Mouse (Mus musculus): ENCODE measurements around the gene Sh3tc1. TPM values are rescaled to one million over a fixed set of nuclear protein-coding genes. Genes with fewer than 3 reads are reported as not detected.
A peak's percentile ranks its signal among the peaks of the same experiment; 100 is the strongest.

Sh3tc1 gene
- polyA plus RNA-seq, 1 experiment from 2014 or later: 16.8 TPM

GRCm38 (mm10) chr5:35728957-35729460 lies 10.8 kb downstream of the Sh3tc1 start:
- H3K36me3 ChIP-seq (ENCODE audit: control insufficient read depth, insufficient read depth, low read length): no peaks in the 10 kb centered on the region
- H3K4me3 ChIP-seq (ENCODE audit: low read length): peak overlapping the region; percentile 38
- H3K27ac ChIP-seq (ENCODE audit: low read length): peak overlapping the region; percentile 94
- H3K9me3 ChIP-seq (ENCODE audit: control insufficient read depth, low read length): no peaks in the 10 kb centered on the region
- peak overlapping the region; percentile 52 for H3K4me2 ChIP-seq (ENCODE audit: low read depth, low read length)
- H3K4me1 ChIP-seq (replicated peaks; ENCODE audit: control insufficient read depth, insufficient read depth, low read length): peaks cover 20% of the 10 kb centered on the region
- H3K9ac ChIP-seq (ENCODE audit: low read length): peak overlapping the region; percentile 58
- peak; percentile 92 for ATAC-seq (ENCODE audit: low read depth)
- H3K27me3 ChIP-seq (ENCODE audit: control insufficient read depth, insufficient read depth, low read depth, low read length): no peaks in the 10 kb centered on the region
- WGBS: 21% methylated on average over 11 of the region's 11 CpGs

- Histone ChIP-seq H3K4me3 (ENCODE audit: low read length) (peak overlapping the region; percentile 38), H3K27me3 (ENCODE audit: control insufficient read depth, insufficient read depth, low read depth, low read length) (no peaks in the 10 kb centered on the region), H3K36me3 (ENCODE audit: control insufficient read depth, insufficient read depth, low read length) (no peaks in the 10 kb centered on the region), H3K27ac (ENCODE audit: low read length) (peak overlapping the region; percentile 94), H3K9me3 (ENCODE audit: control insufficient read depth, low read length) (no peaks in the 10 kb centered on the region), H3K9ac (ENCODE audit: low read length) (peak overlapping the region; percentile 58), H3K4me2 (ENCODE audit: low read depth, low read length) (peak overlapping the region; percentile 52), H3K4me1 (replicated peaks; ENCODE audit: control insufficient read depth, insufficient read depth, low read length) (peaks cover 14% of the 10 kb centered on the region)
- ATAC-seq (ENCODE audit: low read depth): no peak
- 73% methylated on average over 12 of the region's 12 CpGs for WGBS
Observed at GRCm38 (mm10) chr5:35728344-35728956, 11.3 kb downstream of the Sh3tc1 start.

DNA sequence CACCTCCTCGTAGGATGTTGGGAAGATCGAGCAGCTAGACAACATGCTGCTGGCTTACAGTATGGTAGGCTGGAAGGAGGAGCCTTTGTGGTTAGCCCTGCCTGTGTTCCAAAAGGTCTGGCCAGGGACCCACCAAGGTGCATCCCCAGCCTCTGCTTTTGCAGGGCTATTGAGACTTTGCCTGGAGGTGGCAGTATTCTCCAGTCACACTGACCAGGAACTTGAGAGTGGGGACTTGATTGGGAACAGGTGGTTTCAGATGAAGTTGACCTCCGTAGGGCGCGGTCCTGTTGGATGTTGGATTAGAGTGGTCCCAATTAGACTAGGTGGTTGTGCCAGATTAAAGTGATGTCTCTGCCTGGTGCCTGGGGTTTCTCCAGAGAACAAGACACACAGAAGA lies 12.3 kb downstream of the Sh3tc1 start:
- no peak overlapping the region; the same call in 1 of the 2 replicates for H3K9ac ChIP-seq (ENCODE audit: low read length)
- no peak for ATAC-seq (ENCODE audit: low read depth)
- H3K4me2 ChIP-seq (ENCODE audit: low read depth, low read length): peak overlapping the region; percentile 52
- no peaks in the 10 kb centered on the region for H3K36me3 ChIP-seq (ENCODE audit: control insufficient read depth, insufficient read depth, low read length)
- H3K4me1 ChIP-seq (replicated peaks; ENCODE audit: control insufficient read depth, insufficient read depth, low read length): peaks cover 18% of the 10 kb centered on the region
- no peaks in the 10 kb centered on the region for H3K27me3 ChIP-seq (ENCODE audit: control insufficient read depth, insufficient read depth, low read depth, low read length)
- no peaks in the 10 kb centered on the region for H3K9me3 ChIP-seq (ENCODE audit: control insufficient read depth, low read length)
- peak overlapping the region; percentile 38 for H3K4me3 ChIP-seq (ENCODE audit: low read length)
- 87% methylated on average over 5 of the region's 5 CpGs for WGBS
- H3K27ac ChIP-seq (ENCODE audit: low read length): no peak overlapping the region

GRCm38 (mm10) chr5:35725840-35726239 lies 13.9 kb downstream of the Sh3tc1 start:
- Histone ChIP-seq H3K9me3 (ENCODE audit: control insufficient read depth, low read length) (no peaks in the 10 kb centered on the region), H3K9ac (ENCODE audit: low read length) (no peak overlapping the region), H3K36me3 (ENCODE audit: control insufficient read depth, insufficient read depth, low read length) (no peaks in the 10 kb centered on the region), H3K27me3 (ENCODE audit: control insufficient read depth, insufficient read depth, low read depth, low read length) (no peaks in the 10 kb centered on the region), H3K27ac (ENCODE audit: low read length) (no peak overlapping the region), H3K4me3 (ENCODE audit: low read length) (no peak overlapping the region), H3K4me1 (replicated peaks; ENCODE audit: control insufficient read depth, insufficient read depth, low read length) (peaks cover 18% of the 10 kb centered on the region), H3K4me2 (ENCODE audit: low read depth, low read length) (no peak overlapping the region)
- ATAC-seq (ENCODE audit: low read depth): no peak
- WGBS: 68% methylated on average over 3 of the region's 3 CpGs

- H3K9me3 ChIP-seq (ENCODE audit: control insufficient read depth, low read length): no peaks in the 10 kb centered on the region
- H3K4me1 ChIP-seq (replicated peaks; ENCODE audit: control insufficient read depth, insufficient read depth, low read length): peaks cover 14% of the 10 kb centered on the region
- no peak overlapping the region for H3K9ac ChIP-seq (ENCODE audit: low read length)
- H3K4me2 ChIP-seq (ENCODE audit: low read depth, low read length): no peak overlapping the region
- 64% methylated on average over 5 of the region's 5 CpGs for WGBS
- H3K27me3 ChIP-seq (ENCODE audit: control insufficient read depth, insufficient read depth, low read depth, low read length): no peaks in the 10 kb centered on the region
- no peak overlapping the region for H3K27ac ChIP-seq (ENCODE audit: low read length)
- H3K36me3 ChIP-seq (ENCODE audit: control insufficient read depth, insufficient read depth, low read length): no peaks in the 10 kb centered on the region; the same call in 1 of the 2 replicates
- no peak for ATAC-seq (ENCODE audit: low read depth)
- no peak overlapping the region for H3K4me3 ChIP-seq (ENCODE audit: low read length)
Observed at GRCm38 (mm10) chr5:35723900-35724299, 15.9 kb downstream of the Sh3tc1 start.

- Histone ChIP-seq H3K27me3 (ENCODE audit: control insufficient read depth, insufficient read depth, low read depth, low read length) (no peaks in the 10 kb centered on the region), H3K4me3 (ENCODE audit: low read length) (no peak overlapping the region), H3K9me3 (ENCODE audit: control insufficient read depth, low read length) (no peaks in the 10 kb centered on the region), H3K9ac (ENCODE audit: low read length) (peak overlapping the region; percentile 5; the same call in 1 of the 2 replicates), H3K4me2 (ENCODE audit: low read depth, low read length) (no peak overlapping the region), H3K4me1 (replicated peaks; ENCODE audit: control insufficient read depth, insufficient read depth, low read length) (peaks cover 8% of the 10 kb centered on the region), H3K36me3 (ENCODE audit: control insufficient read depth, insufficient read depth, low read length) (no peaks in the 10 kb centered on the region; the same call in 1 of the 2 replicates), H3K27ac (ENCODE audit: low read length) (no peak overlapping the region)
- WGBS: 23% methylated on average over 2 of the region's 2 CpGs
- ATAC-seq (ENCODE audit: low read depth): no peak
Observed at GRCm38 (mm10) chr5:35722654-35723053, 17.1 kb downstream of the Sh3tc1 start.

DNA sequence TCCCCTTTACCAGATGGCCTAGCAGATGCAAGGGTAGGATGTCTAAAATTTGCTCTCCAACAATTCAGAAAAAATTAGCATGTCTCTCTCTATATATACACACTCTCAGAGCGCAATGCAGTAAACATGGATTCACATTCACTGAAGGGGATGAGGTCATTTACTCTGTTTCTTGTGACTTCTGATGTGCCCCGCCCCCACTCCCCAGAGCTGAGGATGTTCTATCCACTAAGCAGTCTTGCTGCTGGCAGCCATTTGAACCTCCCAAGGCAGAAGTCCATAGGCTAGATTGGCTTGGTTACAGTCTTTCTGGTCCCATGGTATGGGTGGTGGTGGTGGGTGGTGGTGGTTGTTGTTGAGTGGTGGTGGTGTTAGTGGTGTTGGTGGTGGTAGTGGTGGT lies 17.9 kb downstream of the Sh3tc1 start:
- no peaks in the 10 kb centered on the region for H3K27me3 ChIP-seq (ENCODE audit: control insufficient read depth, insufficient read depth, low read depth, low read length)
- no peaks in the 10 kb centered on the region; the same call in 1 of the 2 replicates for H3K36me3 ChIP-seq (ENCODE audit: control insufficient read depth, insufficient read depth, low read length)
- no peak overlapping the region for H3K4me3 ChIP-seq (ENCODE audit: low read length)
- ATAC-seq (ENCODE audit: low read depth): no peak
- H3K9me3 ChIP-seq (ENCODE audit: control insufficient read depth, low read length): no peaks in the 10 kb centered on the region
- no peak overlapping the region for H3K27ac ChIP-seq (ENCODE audit: low read length)
- no peak overlapping the region for H3K4me2 ChIP-seq (ENCODE audit: low read depth, low read length)
- 85% methylated on average over 2 of the region's 2 CpGs for WGBS
- peaks cover 8% of the 10 kb centered on the region for H3K4me1 ChIP-seq (replicated peaks; ENCODE audit: control insufficient read depth, insufficient read depth, low read length)
- no peak overlapping the region for H3K9ac ChIP-seq (ENCODE audit: low read length)

DNA sequence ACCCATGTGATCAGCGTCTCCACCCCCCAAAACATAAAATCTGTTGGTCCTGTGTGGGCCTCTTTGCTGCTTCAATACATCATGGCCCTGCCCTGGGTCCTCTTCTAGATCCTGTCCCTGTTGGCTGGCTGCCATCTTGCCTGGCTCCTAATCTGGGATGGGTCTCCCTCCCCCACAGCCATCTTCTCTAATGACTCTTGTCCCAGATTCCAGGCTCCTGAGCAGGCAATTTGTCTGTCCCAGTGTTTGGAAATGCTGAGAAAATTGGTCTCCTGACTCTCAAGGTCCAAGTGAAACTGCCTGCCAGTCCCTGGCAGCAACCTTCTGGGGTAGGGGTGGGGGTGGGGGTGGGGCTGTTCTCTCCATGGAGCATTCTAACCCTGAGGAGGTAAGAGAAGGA lies 19.9 kb downstream of the Sh3tc1 start:
- Histone ChIP-seq H3K4me3 (ENCODE audit: low read length) (no peak overlapping the region), H3K4me1 (replicated peaks; ENCODE audit: control insufficient read depth, insufficient read depth, low read length) (peaks cover 8% of the 10 kb centered on the region), H3K27me3 (ENCODE audit: control insufficient read depth, insufficient read depth, low read depth, low read length) (no peaks in the 10 kb centered on the region), H3K36me3 (ENCODE audit: control insufficient read depth, insufficient read depth, low read length) (no peaks in the 10 kb centered on the region; the same call in 1 of the 2 replicates), H3K27ac (ENCODE audit: low read length) (no peak overlapping the region), H3K4me2 (ENCODE audit: low read depth, low read length) (no peak overlapping the region), H3K9ac (ENCODE audit: low read length) (no peak overlapping the region), H3K9me3 (ENCODE audit: control insufficient read depth, low read length) (no peaks in the 10 kb centered on the region)
- 70% methylated on average over 1 of the region's 1 CpGs for WGBS
- no peak for ATAC-seq (ENCODE audit: low read depth)

DNA sequence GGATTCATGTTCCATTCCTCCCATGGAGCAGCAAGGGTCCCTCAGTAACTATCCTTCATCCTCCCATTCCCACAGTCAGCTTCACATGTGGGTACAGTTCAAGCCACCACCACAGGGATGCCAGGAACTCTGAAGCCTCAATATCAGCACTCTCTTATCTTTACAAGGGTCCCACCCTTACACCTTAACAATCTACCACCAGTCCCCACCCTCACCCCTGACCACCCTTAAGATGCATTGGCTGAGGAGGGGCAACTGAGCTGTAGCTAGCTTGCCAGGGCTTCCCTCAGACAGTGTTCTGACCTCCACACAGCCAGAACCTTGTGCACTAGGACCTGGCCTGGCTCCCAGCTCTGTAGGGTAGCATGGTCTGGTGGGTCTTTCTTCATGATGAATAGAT lies 20.4 kb downstream of the Sh3tc1 start:
- Histone ChIP-seq H3K4me2 (ENCODE audit: low read depth, low read length) (no peak overlapping the region), H3K4me1 (replicated peaks; ENCODE audit: control insufficient read depth, insufficient read depth, low read length) (peaks cover 8% of the 10 kb centered on the region), H3K9ac (ENCODE audit: low read length) (no peak overlapping the region), H3K4me3 (ENCODE audit: low read length) (no peak overlapping the region), H3K27ac (ENCODE audit: low read length) (no peak overlapping the region), H3K27me3 (ENCODE audit: control insufficient read depth, insufficient read depth, low read depth, low read length) (no peaks in the 10 kb centered on the region), H3K36me3 (ENCODE audit: control insufficient read depth, insufficient read depth, low read length) (no peaks in the 10 kb centered on the region; the same call in 1 of the 2 replicates), H3K9me3 (ENCODE audit: control insufficient read depth, low read length) (no peaks in the 10 kb centered on the region)
- no peak for ATAC-seq (ENCODE audit: low read depth)
